Mouse (Mus musculus) heart, postnatal 14 days (tissue): ENCODE measurements around the gene Grn. TPM values are rescaled to one million over a fixed set of nuclear protein-coding genes. Genes with fewer than 3 reads are reported as not detected.
"Not testable (repeated sequence)": the region's sequence is repeated elsewhere in the genome, so short reads cannot be mapped to it uniquely, and the experiment has no call there.

ENCODE experiments used
- DNase-seq, 2 experiments: peaks; one replicate each; pipeline ENCODE4 v3.0.0; 2021 to 2022
- intact Hi-C: fragments of 180-260 bp; cut with DNase I; formaldehyde crosslinking; loops from one replicate; pipeline ENCODE4 v1.15.1; 2025
- long read RNA-seq, 2 experiments: library from polyadenylated mRNA; stranded (forward); transcript quantifications; one replicate each; pipeline ENCODE4 v2.0.0; 2021
- total RNA-seq, 2 experiments: library from RNA; stranded (reverse); gene quantifications; 2 replicates each; pipeline ENCODE4 v1.2.3; 2021

Grn gene
- 100 to 1,000 TPM; 130 to 136 TPM for total RNA-seq
- long read RNA-seq, experiment 1, transcript Grn-201 (13 exons, 2,340 nt) = major isoform, 130 of 172 reads
- long read RNA-seq, experiment 1, partial matches to known transcripts = 33 of 172 reads
- long read RNA-seq, experiment 1, other reads (novel, unspliced or antisense) = 9 of 172 reads
- long read RNA-seq, experiment 2, transcript Grn-201 (13 exons, 2,340 nt) = major isoform, 106 of 145 reads
- long read RNA-seq, experiment 2, partial matches to known transcripts = 33 of 145 reads
- long read RNA-seq, experiment 2, other reads (novel, unspliced or antisense) = 6 of 145 reads

DNA sequence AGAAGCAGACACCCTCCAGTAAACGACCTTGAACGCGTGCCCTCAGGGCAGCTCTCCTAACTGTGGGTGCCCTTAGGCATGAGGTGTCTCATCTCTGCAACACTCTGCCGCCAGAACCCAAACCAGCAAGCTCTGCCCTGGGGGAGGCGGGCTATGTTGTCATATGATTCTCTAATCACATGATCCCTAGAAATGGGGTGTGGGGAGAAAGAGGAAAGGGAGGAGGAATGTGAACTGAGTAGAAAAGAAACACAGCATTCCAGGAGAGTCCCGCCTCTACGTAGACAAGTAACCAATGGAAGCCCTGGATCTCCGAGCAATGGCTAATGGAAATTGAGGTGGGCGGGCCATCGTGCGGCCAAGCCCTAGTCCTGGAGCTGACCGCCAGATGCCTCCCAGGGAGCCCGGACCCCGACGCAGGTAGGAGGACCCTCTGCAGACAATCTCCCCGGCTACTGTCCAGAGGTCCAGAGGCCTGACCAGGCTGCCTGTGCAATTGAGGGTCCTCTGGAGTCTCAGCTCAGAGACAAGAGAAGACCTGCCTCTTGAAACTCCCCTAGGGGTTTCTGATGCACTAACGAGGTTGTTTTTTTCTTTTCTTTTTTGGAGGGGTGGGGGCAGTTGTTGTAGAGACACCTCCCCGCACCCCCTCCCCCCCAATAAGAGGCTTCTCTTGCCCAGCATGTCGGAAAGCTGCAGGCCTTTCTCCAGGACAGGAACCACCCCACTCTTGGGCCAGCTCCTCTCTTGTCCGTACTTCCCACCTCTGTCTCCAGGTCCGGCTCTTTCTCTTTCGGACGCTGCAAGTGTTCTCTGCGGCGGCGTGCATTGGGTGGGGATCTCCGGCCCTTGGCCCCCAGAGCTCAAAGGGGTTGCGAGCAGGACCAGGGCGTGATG lies at the start of gene Grn:
Gene Grn, plus strand, starts transcription at position 195 of the 897 bp plus-strand sequence.
- peak; percentile 87 to 89 for DNase-seq
- intact Hi-C loops = loop anchor here (2.0 kb wide), 2 partner anchors 20 to 122 kb away; no protein-coding TSS in a partner anchor

- no peak for DNase-seq
- intact Hi-C loops = no loop called here
These were observed 48.6 kb upstream of the Grn start for GRCm38 (mm10) chr11:102381341-102382100.

- no peak for DNase-seq
- intact Hi-C loops = no loop called here
These were observed 47.3 kb upstream of the Grn start for GRCm38 (mm10) chr11:102382794-102383193.

GRCm38 (mm10) chr11:102383365-102384136 lies 46.6 kb upstream of the Grn start:
- intact Hi-C loops = no loop called here

GRCm38 (mm10) chr11:102384418-102384817 lies 45.7 kb upstream of the Grn start:
- DNase-seq = no peak
- intact Hi-C loops = no loop called here

More at GRCm38 (mm10) chr11:102383365-102384136, 46.6 kb upstream of the Grn start:
- no peak for DNase-seq

DNA sequence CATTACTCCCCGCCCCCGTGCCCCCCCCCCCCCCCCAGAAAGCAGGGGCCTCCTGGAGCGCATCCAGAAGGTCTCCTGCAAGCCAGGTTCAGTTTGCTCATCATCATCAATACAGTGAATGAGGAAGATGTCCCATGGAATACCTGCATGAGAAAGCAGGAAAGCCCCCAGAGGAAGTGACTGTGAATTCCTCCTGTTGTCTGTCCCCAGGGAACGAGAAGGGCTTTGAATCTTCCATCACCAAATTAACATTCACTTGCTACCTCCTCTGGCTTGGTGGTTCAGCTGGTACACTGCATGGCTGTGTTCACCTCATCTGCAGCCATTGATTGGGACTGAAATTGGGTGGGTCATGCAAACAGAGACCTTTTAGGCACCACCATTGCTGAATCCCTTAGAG lies 45.0 kb upstream of the Grn start:
- intact Hi-C loops = no loop called here
- no peak for DNase-seq

DNA sequence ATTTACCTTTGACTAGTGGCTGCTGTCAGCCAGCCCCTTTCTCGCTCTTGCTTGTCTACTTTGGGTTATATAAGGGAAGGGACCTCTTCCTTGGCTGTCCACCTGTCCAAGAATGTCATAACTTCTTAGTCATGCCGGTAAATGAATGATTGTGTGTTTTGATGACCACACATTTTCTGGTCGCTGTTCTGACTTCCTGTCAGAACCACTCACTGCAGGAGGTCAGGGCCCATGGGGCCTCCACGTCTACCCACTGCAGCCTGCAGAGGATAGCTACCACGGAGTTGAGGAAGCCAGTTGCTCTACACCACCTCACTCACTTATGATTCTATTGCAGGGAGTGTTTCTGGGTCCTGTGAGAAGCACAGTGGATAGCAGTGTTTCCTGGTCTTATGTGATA lies 44.0 kb upstream of the Grn start:
- no peak for DNase-seq
- intact Hi-C loops = no loop called here

DNA sequence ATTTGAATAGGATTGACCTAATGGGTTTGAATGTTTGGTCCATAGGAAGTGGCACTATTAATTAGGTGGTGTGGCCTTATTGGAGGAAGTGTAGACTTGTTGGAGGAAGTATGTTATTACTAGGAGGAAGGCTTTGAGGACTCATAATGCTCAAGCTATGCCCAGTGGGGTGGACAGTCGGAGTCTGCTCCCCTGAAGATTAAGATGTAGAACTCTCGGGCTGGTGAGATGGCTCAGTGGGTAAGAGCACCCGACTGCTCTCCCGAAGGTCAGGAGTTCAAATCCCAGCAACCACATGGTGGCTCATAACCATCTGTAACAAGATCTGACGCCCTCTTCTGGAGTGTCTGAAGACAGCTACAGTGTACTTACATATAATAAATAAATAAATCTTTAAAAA lies 40.7 kb upstream of the Grn start:
- intact Hi-C loops, DNase-seq: not testable (repeated sequence)

- no peak for DNase-seq
- intact Hi-C loops = no loop called here
These were observed 37.5 kb upstream of the Grn start for GRCm38 (mm10) chr11:102392441-102393237.

- peak; percentile 78 to 87 for DNase-seq
- intact Hi-C loops = no loop called here
These were observed 36.9 kb upstream of the Grn start, which contains the start of gene Rundc3a for GRCm38 (mm10) chr11:102393238-102393634. Gene Rundc3a, plus strand, starts transcription at chr11:102393403.

- intact Hi-C loops = no loop called here
- no peak for DNase-seq
These were observed 36.2 kb upstream of the Grn start for GRCm38 (mm10) chr11:102393719-102394420.

DNA sequence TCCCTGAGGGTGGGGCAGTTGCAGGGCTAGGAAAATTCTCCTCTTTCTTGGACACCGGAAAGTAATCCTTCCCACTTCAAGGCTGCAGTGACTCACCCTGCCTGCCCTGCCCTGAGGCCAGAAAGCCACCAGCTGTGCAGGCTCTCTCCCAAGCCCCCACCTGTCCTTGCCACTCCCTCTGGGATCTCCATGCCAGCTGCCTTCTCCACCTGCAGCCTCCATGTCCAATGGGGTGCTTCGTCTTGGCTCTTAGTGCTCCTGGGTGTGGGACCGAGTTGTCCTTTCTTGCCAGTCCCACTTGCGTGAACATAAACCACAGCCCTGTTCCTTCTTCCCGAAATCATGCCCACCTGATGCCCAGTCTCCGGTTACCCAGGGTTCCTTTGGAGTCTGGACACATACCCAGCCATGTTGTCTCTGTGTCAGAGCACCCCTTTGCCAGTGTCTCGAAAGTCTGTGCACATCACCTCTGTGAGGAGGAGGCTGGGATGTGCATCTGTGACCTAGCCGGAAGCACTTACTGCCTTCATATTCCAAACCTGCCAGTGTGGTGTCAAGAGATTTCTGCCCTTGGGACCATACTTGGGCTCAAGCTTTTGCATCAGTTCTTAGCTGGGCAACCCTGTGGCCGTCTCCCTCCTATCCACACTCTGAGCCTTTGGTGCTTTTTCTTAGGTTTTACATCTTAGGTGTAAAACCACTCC lies 35.5 kb upstream of the Grn start:
- intact Hi-C loops = no loop called here
- DNase-seq = no peak

- DNase-seq = no peak
- intact Hi-C loops = no loop called here
These were observed 34.9 kb upstream of the Grn start for GRCm38 (mm10) chr11:102395250-102395649.

DNA sequence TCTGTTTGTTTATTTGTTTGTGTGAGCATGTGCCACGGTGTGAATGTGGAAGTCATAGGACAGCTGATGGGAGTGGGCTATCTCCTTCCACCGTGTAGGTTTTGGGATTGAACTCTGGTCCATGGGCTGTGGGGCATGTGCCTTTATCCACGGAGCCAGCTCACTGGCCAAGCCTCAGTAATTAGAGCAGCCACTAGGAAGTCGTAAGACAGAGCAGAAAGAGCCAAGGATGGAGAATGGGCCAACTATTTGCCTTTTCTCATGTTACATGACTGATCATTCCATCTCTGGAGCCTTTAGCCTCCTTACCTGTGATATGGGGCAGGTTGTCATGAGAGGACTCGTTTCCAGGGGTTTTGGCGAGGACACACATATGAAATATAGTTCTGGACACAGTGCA lies 33.9 kb upstream of the Grn start:
- no peak for DNase-seq
- intact Hi-C loops = no loop called here

DNA sequence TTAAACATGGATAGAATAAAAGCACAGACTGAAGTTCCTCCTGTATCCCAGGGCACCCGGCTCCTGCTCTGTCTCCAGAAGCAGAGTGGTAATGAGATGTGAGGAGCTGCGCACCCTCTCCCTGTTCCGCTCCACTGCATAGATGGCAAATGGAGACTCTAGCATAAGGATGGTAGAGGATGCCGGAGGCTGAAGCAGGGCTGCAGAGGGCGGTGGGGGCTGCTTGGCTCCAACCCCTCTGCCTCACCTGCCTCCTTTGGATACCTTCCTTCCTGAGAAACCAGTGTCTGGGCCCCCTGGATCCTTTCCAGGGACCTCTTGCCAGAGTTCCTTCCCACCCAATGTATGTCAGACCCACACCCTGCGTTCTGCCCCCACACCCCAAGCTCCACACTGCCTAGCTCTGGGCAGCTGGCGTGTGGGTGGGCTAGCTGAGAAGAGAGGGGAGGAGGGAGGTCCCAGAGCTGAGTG lies 33.4 kb upstream of the Grn start:
- intact Hi-C loops = no loop called here

DNA sequence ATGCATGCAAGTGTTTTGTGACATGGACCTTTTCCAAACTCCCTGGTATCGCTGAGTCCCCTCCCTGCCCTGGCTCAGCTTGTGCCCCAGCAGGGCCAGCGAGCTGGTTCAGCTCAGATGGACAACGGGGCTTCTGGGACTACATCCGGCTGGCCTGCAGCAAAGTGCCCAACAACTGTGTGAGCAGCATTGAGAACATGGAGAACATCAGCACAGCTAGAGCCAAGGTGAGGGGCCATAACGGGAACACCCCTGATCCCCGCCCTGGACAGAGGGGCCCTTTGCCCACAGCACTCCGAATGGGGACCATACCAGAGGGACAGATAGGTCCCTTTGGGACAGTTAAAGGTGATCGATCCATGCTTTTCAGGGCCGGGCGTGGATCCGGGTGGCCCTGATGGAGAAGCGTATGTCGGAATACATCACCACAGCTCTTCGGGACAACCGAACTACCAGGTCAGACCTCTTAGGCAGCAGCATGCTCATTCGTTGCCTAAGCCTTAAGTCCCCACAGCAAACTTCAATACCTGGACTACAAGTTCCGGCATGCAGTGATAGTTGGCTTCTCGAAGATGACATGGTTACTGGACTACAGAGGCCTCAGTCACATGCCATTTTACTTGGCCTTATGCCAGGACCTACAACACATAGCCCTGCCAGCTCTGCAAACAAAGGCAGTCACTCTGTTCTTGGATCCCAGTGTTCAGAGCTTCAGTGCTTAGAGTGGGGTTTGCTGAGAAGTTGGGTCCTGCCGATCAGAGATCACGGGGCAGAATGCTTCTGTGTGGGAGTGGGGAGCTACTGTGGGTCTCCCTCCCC lies 31.9 kb upstream of the Grn start:
- intact Hi-C loops = no loop called here
- DNase-seq = peak in 1 of 2 experiments; percentile 52

More for the DNA sequence above, 33.4 kb upstream of the Grn start:
- DNase-seq = no peak

GRCm38 (mm10) chr11:102399107-102399506 lies 31.0 kb upstream of the Grn start:
- intact Hi-C loops = no loop called here
- DNase-seq = no peak
